Mouse (Mus musculus) megakaryocyte progenitor cell, adult 5-6 weeks (primary cell): ENCODE data around the gene Madd. TPM values are rescaled to one million over a fixed set of nuclear protein-coding genes. Genes with fewer than 3 reads are reported as not detected.

Source experiments
- ATAC-seq: replicated peaks from 2 replicates; pipeline ENCODE4 v1.8.0; 2016; ENCODE audit warnings: mild to moderate bottlenecking, moderate TSS enrichment, inconsistent platforms; ENCODE audit not compliant: poor library complexity
- total RNA-seq, 2 experiments: library from RNA; stranded (forward) in 1 of 2; stranded (reverse) in 1 of 2; fragments of 157-497, 149-512 nt in 1 of 2; fragments of 200-1000 nt in 1 of 2; gene quantifications; 2 replicates each; pipeline versions ENCODE4 v1.2.3 to v1.2.4; 2015 to 2017

Gene Madd
- total RNA-seq, 2 experiments from 2014 or later: 19.9 to 27.3 TPM

DNA sequence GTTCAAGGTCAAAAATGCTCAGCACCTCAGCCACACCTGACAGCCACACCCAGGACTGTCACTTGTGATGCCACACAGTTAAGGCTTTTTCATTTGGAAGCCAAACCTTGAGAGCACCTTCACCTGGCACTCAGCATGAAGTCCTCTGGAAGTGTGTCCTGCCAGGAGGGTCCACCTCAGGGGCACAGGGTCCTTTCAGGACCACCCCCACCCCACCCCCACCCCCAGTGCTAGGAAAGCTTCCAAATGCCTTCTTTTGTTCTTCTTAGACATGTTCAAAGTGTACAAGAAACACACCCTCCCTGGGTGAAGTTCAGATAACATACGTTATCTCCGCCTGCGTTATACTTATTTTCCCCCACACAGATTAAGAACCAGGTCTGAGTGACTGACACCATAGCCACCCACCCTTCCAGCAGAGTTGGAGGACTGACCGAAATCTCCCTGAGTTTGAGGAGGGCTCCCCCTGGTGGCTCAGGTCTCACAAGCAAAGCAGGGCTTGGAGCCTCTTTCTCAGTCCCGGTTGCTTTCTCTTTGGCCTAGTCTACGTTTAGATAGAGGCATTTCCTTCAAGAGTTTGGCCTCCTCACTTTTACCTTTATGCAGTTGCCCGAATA is 82.4 kb downstream of the Madd start:
- ATAC-seq: peak; percentile 80

DNA sequence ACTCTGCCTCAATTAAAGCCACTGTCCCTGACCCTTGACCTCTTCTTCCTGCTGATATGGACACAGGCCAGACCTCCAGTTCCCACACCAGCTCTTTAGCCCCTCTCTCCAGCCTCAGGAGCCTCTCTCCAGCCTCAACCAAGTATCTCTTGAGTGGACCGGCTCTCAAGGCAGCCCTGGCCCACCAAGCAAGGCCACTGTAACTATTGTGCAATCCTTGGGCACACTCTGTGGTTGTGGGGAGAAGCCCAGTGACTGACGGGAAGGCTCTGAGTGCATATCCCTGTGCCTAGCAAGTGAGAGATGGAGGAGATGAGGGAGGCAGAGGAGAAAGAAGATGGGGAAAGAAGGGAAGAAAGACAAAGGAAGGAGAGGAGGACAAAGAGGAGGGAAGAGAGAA is 85.5 kb downstream of the Madd start:
- ATAC-seq: peak; percentile 47

DNA sequence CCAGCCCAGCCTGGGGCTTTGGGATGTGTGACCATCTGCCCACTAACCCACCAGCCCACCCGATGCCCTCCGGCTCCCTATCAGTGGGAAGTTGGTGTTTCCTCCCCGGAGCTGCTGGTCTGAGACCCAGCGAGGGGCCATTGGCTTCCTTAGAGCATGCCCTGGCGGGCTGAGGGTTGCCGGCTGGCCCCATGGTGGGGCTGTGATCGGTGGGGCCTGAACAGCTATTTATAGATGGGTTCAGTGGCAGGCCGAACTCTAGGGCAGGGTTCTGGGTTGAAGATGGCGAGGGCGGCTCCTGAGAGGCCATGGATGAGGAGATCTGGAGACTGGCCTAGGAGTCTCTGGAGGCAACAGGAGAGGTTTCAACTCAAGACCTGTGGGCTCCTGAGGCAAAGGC is 86.6 kb downstream of the Madd start:
- peak; percentile 2; the same call in 1 of the 2 replicates for ATAC-seq

DNA sequence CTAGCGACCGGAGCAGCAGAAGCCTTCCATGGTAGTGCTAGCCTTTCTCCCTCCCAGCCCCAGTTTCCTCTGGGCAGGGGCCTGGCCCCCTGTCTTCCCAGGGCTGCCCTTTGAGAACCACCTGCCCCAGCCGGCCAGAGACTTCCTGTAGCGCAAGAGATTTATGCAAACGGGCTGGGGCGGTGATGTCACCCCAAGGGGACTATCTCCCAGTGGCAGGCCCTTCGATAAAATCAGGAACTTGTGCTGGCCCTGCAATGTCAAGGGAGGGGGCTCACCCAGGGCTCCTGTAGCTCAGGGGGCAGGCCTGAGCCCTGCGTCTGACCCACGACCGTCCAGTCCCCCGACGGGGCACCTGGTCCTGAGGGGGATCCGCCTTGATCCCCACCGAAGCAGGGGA is 87.1 kb downstream of the Madd start:
- peak; percentile 84 for ATAC-seq

DNA sequence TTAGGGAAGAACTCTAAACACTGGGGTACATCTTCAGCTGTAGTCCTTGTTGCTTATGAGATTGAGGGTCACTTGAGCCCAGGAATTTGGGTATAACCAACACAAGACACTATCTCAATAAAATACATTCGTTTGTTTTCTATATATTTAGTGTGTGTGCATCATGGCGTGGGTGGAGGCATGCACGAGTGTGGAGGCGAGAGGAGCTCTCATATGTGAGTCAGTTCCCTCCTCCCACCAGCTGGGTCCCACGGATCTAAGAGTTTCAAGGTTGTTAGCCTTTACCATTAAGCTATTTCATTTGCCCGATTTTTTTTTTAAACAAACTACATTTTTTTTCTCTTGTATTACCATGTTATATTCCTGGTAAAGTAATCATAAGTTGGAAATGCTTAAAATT is 92.8 kb downstream of the Madd start:
- ATAC-seq: no peak

DNA sequence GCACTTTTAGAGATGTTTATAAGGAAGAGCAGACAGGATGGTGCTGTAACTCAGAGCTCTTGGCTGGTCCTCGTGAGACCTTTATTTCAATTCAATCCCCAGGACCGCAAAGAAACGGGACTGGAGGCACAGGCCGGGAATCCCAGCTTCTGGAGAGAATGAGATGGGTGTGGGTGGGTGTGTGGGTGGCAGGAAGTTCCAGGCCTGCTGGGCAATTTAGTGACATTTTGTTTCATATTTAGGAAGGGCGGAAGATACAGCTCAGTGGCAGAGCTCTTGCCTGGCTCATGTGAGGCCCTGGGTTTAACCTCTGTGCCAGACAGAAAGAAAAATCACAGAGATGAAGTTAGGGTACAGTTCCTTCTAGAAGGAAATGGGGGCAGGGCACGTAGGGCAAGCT is 93.4 kb downstream of the Madd start:
- ATAC-seq: no peak

DNA sequence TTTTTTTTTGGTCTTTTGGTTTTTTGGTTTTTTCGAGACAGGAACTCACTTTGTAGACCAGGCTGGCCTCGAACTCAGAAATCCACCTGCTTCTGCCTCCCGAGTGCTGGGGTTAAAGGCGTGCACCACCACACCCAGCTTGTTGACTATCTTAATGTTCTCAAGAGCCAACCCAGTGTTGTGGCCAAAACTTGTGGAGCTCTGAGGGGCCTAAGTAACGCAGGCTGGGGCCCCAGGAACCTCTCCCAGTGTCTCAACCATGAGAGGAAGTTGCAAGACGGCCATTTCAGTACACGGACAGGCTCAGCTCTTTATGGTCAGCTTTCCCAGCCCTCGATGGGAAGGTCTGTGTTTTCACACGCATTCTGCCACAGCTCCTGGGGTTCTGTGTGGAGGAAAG is 94.7 kb downstream of the Madd start:
- ATAC-seq: peak; percentile 42

DNA sequence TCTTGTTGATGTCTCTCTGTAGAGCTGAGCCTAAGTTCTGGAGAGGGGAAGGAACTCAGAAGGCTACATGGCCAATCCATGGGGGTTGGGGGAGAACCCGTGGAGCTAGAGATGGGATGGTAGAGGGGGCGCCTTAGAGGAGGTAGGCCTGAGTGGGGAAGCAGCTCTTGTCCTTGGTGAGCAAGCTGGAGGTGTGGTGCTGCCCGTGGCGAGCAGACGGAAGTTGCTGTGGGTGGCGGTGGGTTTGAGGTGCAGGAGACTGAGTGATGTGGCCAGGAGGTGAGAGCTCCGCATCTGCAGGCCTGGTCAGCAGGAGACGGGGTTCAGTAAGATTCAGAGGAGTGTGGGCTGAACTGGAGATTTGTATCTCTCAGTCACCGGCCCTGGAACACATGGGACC is 96.2 kb downstream of the Madd start:
- ATAC-seq: 0 out of 2 replicates have a peak, but pooled peaks have one; percentile 4

Other genes with a start within 250 kb of the Madd start
- gene Celf1, start 243.5 kb downstream of the Madd start, total RNA-seq (2015): 34.0 and 42.8 TPM in 2 replicates
- 23.7 and 37.6 TPM in 2 replicates for gene Celf1, start 243.5 kb downstream of the Madd start, total RNA-seq (2017)
- gene Rapsn, start 148.2 kb downstream of the Madd start, total RNA-seq (2015): 1.8 and 4.1 TPM in 2 replicates
- gene Rapsn, start 148.2 kb downstream of the Madd start, total RNA-seq (2017): 2.7 and 3.4 TPM in 2 replicates
- gene Psmc3, start 129.8 kb downstream of the Madd start, total RNA-seq (2015): 102 and 103 TPM in 2 replicates
- gene Psmc3, start 129.8 kb downstream of the Madd start, total RNA-seq (2017): 310 and 320 TPM in 2 replicates
- 9.2 and 14.8 TPM in 2 replicates for gene Slc39a13, start 113.4 kb downstream of the Madd start, total RNA-seq (2015)
- 7.0 and 8.9 TPM in 2 replicates for gene Slc39a13, start 113.4 kb downstream of the Madd start, total RNA-seq (2017)
- gene Spi1, start 101.4 kb downstream of the Madd start, total RNA-seq (2015): 182 and 235 TPM in 2 replicates
- 82.5 and 97.3 TPM in 2 replicates for gene Spi1, start 101.4 kb downstream of the Madd start, total RNA-seq (2017)
- gene Mybpc3, start 65.7 kb downstream of the Madd start, total RNA-seq (2015): 0.17 TPM in 1 of 2 replicates, not detected in the other
- 0.20 TPM in 1 of 2 replicates, not detected in the other for gene Mybpc3, start 65.7 kb downstream of the Madd start, total RNA-seq (2017)
- 0.81 and 0.86 TPM in 2 replicates for gene Nr1h3, start 19.0 kb upstream of the Madd start, total RNA-seq (2015)
- 0.95 TPM in 1 of 2 replicates, not detected in the other for gene Nr1h3, start 19.0 kb upstream of the Madd start, total RNA-seq (2017)
- gene Acp2, start 19.0 kb upstream of the Madd start, total RNA-seq (2015): 15.8 and 15.9 TPM in 2 replicates
- gene Acp2, start 19.0 kb upstream of the Madd start, total RNA-seq (2017): 15.2 and 26.2 TPM in 2 replicates
- gene Ddb2, start 53.1 kb upstream of the Madd start, total RNA-seq (2015): 11.5 and 11.8 TPM in 2 replicates
- gene Ddb2, start 53.1 kb upstream of the Madd start, total RNA-seq (2017): 7.7 and 10.6 TPM in 2 replicates
- not detected in 2 replicates for gene Pacsin3, start 72.1 kb upstream of the Madd start, total RNA-seq (2015)
- gene Pacsin3, start 72.1 kb upstream of the Madd start, total RNA-seq (2017): not detected in 2 replicates
- 32.7 and 33.6 TPM in 2 replicates for gene Arfgap2, start 81.1 kb upstream of the Madd start, total RNA-seq (2015)
- gene Arfgap2, start 81.1 kb upstream of the Madd start, total RNA-seq (2017): 38.2 and 41.4 TPM in 2 replicates